Mouse (Mus musculus) right cerebral cortex, adult 18-20 months (tissue): ENCODE measurements at regions not wholly inside any gene's neighbourhood (a gene's known extent, or its start where the extent isn't known, plus 50 kb on each side); places are given as distances from the start of the nearest gene placed in this dataset.

ENCODE experiments used
- DNase-seq: peaks from one replicate; pipeline ENCODE4 v3.0.0; 2022; ENCODE audit warnings: mixed read lengths

- DNase-seq, result no peak
Observed at GRCm38 (mm10) chr15:87290987-87291529, 253.0 kb upstream of the Fam19a5 start.

GRCm38 (mm10) chr15:87319896-87320295 lies 224.2 kb upstream of the Fam19a5 start:
- DNase-seq, result no peak

- DNase-seq, result no peak
Observed at GRCm38 (mm10) chr15:87321067-87321985, 222.8 kb upstream of the Fam19a5 start.

- DNase-seq, result no peak
Observed at GRCm38 (mm10) chr15:87325389-87325788, 218.7 kb upstream of the Fam19a5 start.

GRCm38 (mm10) chr15:87326281-87326680 lies 217.8 kb upstream of the Fam19a5 start:
- DNase-seq, result no peak

- no peak for DNase-seq
Observed at GRCm38 (mm10) chr15:87332441-87332840, 211.7 kb upstream of the Fam19a5 start.

- no peak for DNase-seq
Observed at GRCm38 (mm10) chr15:87333527-87333926, 210.6 kb upstream of the Fam19a5 start.

GRCm38 (mm10) chr15:87334430-87334829 lies 209.7 kb upstream of the Fam19a5 start:
- no peak for DNase-seq

GRCm38 (mm10) chr15:87335324-87335723 lies 208.8 kb upstream of the Fam19a5 start:
- no peak for DNase-seq

- DNase-seq, result no peak
Observed at GRCm38 (mm10) chr15:87335737-87336136, 208.4 kb upstream of the Fam19a5 start.

- peak; percentile 29 for DNase-seq
Observed at GRCm38 (mm10) chr15:87339904-87340303, 204.2 kb upstream of the Fam19a5 start.

GRCm38 (mm10) chr15:87342656-87343055 lies 201.4 kb upstream of the Fam19a5 start:
- no peak for DNase-seq

GRCm38 (mm10) chr15:87345826-87346225 lies 198.3 kb upstream of the Fam19a5 start:
- no peak for DNase-seq

- DNase-seq, result no peak
Observed at GRCm38 (mm10) chr15:87349533-87350247, 194.4 kb upstream of the Fam19a5 start.

GRCm38 (mm10) chr15:87352812-87353211 lies 191.3 kb upstream of the Fam19a5 start:
- no peak for DNase-seq

- no peak for DNase-seq
Observed at GRCm38 (mm10) chr15:87353886-87354285, 190.2 kb upstream of the Fam19a5 start.

- DNase-seq, result no peak
Observed at GRCm38 (mm10) chr15:87360457-87360856, 183.6 kb upstream of the Fam19a5 start.

GRCm38 (mm10) chr15:87365712-87366361 lies 178.3 kb upstream of the Fam19a5 start:
- DNase-seq, result no peak

- DNase-seq, result no peak
Observed at GRCm38 (mm10) chr15:87367381-87367780, 176.7 kb upstream of the Fam19a5 start.

GRCm38 (mm10) chr15:87369381-87369780 lies 174.7 kb upstream of the Fam19a5 start:
- DNase-seq, result no peak

- no peak for DNase-seq
Observed at GRCm38 (mm10) chr15:87369836-87370235, 174.3 kb upstream of the Fam19a5 start.

GRCm38 (mm10) chr15:87370761-87371160 lies 173.3 kb upstream of the Fam19a5 start:
- no peak for DNase-seq

- DNase-seq, result peak; percentile 32
Observed at GRCm38 (mm10) chr15:87374670-87375069, 169.4 kb upstream of the Fam19a5 start.
